ENCODE assay signal across 8 mouse cellular contexts in the genomic region with DNA sequence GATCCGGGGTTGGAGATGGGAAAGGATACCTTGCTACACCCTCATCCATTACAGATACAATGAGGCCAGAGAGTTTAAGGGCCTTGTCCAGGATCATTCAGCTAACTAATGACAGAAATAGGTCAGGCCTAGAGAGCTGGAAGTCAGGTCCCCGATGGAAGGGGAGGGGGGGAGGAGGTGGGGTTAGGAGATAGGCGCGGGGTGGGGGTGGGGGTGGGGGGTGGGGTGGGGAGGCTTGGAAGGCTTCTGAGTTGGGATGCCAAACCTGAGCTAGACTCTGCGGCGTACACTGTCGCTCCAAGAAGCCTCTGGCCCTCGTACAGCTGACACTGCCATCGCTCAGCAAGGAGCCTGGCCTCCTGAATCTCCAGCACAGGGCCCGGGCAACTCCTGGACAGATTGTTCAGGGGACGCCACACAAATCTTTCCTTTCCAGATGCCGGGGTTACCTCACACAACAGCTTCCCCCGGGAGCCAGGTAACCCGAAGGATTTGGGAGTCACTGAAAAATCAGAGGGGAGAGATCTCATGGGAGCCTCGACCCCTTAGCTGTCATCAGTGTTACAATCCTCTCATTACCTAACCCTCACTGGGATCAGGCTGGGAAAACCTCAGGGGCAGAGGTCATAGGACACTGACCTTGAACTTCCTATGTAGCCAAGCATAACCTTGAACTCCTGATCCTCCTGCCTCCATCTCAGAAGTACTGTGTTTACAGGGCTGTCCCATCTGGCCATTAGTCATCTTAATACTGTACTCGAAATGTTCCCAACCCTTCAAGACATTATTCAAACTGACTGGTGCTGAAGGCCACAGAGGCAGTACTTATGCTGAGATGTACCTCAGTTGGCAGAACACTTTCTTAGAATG. TPM values are rescaled to one million over a fixed set of nuclear protein-coding genes. Genes with fewer than 3 reads are reported as not detected.
DNase-seq lines count a peak whose midpoint lies in the region; TF ChIP-seq lines count a peak whose summit lies in the region.

No protein-coding gene starts in this region.

- DNase-seq in adrenal gland, adult (ENCODE audit: inconsistent age in 2 of 2, low spot score in 1 of 2): peak; percentile 49 to 74
- no peak for DNase-seq in adrenal gland, adult 18-20 months (ENCODE audit: low spot score in 2 of 2)
- DNase-seq in left cerebral cortex, postnatal 4 days: peak; percentile 21
- DNase-seq in left cerebral cortex, postnatal 36 days (ENCODE audit: low spot score in 2 of 2): no peak
- DNase-seq in limb, embryonic 10.5 days (ENCODE audit: low spot score): no peak
- DNase-seq in left cerebral cortex, adult 18-20 months (ENCODE audit: low spot score in 2 of 2): no peak
- no peak for DNase-seq in yolk sac, embryonic 10.5 days (ENCODE audit: low spot score)

- H3K9me3 ChIP-seq in limb, embryonic 10.5 days (replicated peaks): no peaks in the 10 kb centered on the region

- WGBS in limb, embryonic 10.5 days: 37% methylated on average over 15 of the region's 16 CpGs
- WGBS in small intestine, adult 2 months: 64% methylated on average over 16 of the region's 16 CpGs

- TF ChIP-seq POLR2A in small intestine, adult 2 months (IDR thresholded peaks at IDR 0.05; ENCODE audit: low read depth, low read length): no peak

- H3K36me3 ChIP-seq in limb, embryonic 10.5 days: no peaks in the 10 kb centered on the region
- no peaks in the 10 kb centered on the region for H3K36me3 ChIP-seq in small intestine, adult 2 months (ENCODE audit: control insufficient read depth, insufficient read depth, low read length)

- intact Hi-C loops in left cerebral cortex, postnatal 4 days (cut with DNase I): loop anchor here (5.0 kb wide), 1 partner anchor 43 kb away; the partner anchor contains the start of gene Gpr162
- intact Hi-C loops in left cerebral cortex, postnatal 36 days (cut with DNase I): loop anchor here (1.0 kb wide), 3 partner anchors 12 to 45 kb away; partner anchors contain the start of gene Mlf2

- peak overlapping the region; percentile 98 for H3K27ac ChIP-seq in limb, embryonic 10.5 days
- peak overlapping the region; percentile 73 for H3K27ac ChIP-seq in small intestine, adult 2 months (ENCODE audit: insufficient read depth, low read depth, low read length)

- no peak for TF ChIP-seq CTCF in small intestine, adult 2 months (IDR thresholded peaks at IDR 0.05; ENCODE audit: extremely low read depth, insufficient read length, insufficient replicate concordance, low read depth, low read length)

- peaks cover 32% of the 10 kb centered on the region for H3K4me1 ChIP-seq in limb, embryonic 10.5 days
- H3K4me1 ChIP-seq in small intestine, adult 2 months (ENCODE audit: control insufficient read depth, insufficient read depth, insufficient read length, low read length): peaks cover 8% of the 10 kb centered on the region

- peaks cover 23% of the 10 kb centered on the region for H3K27me3 ChIP-seq in limb, embryonic 10.5 days (ENCODE audit: low read depth, poor library complexity, severe bottlenecking)
- H3K27me3 ChIP-seq in small intestine, adult 2 months (ENCODE audit: control insufficient read depth, insufficient read depth, low read length): no peaks in the 10 kb centered on the region

- peak overlapping the region; percentile 65 for H3K4me3 ChIP-seq in limb, embryonic 10.5 days
- H3K4me3 ChIP-seq in small intestine, adult 2 months (ENCODE audit: low read depth, low read length): no peak overlapping the region

RNA-seq across cellular contexts. Expression of gene Lag3, which starts 6.3 kb away (rescaled TPM):
- total RNA-seq in adrenal gland, adult 18-20 months (2021): 1 to 10 TPM; 1.4 to 2.6 TPM
- total RNA-seq in left cerebral cortex, postnatal 4 days (2021): 1 to 10 TPM; 1.7 to 2.3 TPM
- total RNA-seq in left cerebral cortex, postnatal 36 days (2021): 1 to 10 TPM; 2.7 to 3.1 TPM
- polyA plus RNA-seq in limb, embryonic 10.5 days (2016; fragmentation: Nextera tagmentation; extraction: Ambion mirVana): 0.88 and 1.6 TPM in 2 replicates
- polyA plus RNA-seq in small intestine, adult 2 months (2012; rRNA removed): 4.5 and 7.0 TPM in 2 replicates
- 1 to 10 TPM; 2.6 to 3.2 TPM for total RNA-seq in left cerebral cortex, adult 18-20 months (2021)

RNA-seq across cellular contexts. Expression of gene Ptms, which starts 14.7 kb away (rescaled TPM):
- total RNA-seq in adrenal gland, adult 18-20 months (2021): 100 to 1,000 TPM; 770 to 874 TPM
- 1,000 to 10,000 TPM; 1,603 to 1,633 TPM for total RNA-seq in left cerebral cortex, postnatal 4 days (2021)
- total RNA-seq in left cerebral cortex, postnatal 36 days (2021): 1,000 to 10,000 TPM in 1 of 2 experiments, 100 to 1,000 TPM in 1; 913 to 1,047 TPM
- 144 and 208 TPM in 2 replicates for polyA plus RNA-seq in limb, embryonic 10.5 days (2016; fragmentation: Nextera tagmentation; extraction: Ambion mirVana)
- 683 and 1,784 TPM in 2 replicates for polyA plus RNA-seq in small intestine, adult 2 months (2012; rRNA removed)
- total RNA-seq in left cerebral cortex, adult 18-20 months (2021): 100 to 1,000 TPM; 895 to 902 TPM

RNA-seq across cellular contexts. Expression of gene Cd4, which starts 17.2 kb away (rescaled TPM):
- 1 to 10 TPM in 1 of 2 experiments, under 1 TPM in 1; 0.36 to 1.8 TPM for total RNA-seq in adrenal gland, adult 18-20 months (2021)
- total RNA-seq in left cerebral cortex, postnatal 4 days (2021): 1 to 10 TPM in 1 of 2 experiments, under 1 TPM in 1; 0.52 to 1.2 TPM
- total RNA-seq in left cerebral cortex, postnatal 36 days (2021): 1 to 10 TPM; 5.4 to 5.8 TPM
- polyA plus RNA-seq in limb, embryonic 10.5 days (2016; fragmentation: Nextera tagmentation; extraction: Ambion mirVana): not detected in 2 replicates
- 3.7 and 5.8 TPM in 2 replicates for polyA plus RNA-seq in small intestine, adult 2 months (2012; rRNA removed)
- 1 to 10 TPM; 4.2 to 8.6 TPM for total RNA-seq in left cerebral cortex, adult 18-20 months (2021)

RNA-seq across cellular contexts. Expression of gene Mlf2, which starts 26.0 kb away (rescaled TPM):
- 100 to 1,000 TPM; 298 to 321 TPM for total RNA-seq in adrenal gland, adult 18-20 months (2021)
- total RNA-seq in left cerebral cortex, postnatal 4 days (2021): 100 to 1,000 TPM; 467 to 469 TPM
- 100 to 1,000 TPM; 606 to 697 TPM for total RNA-seq in left cerebral cortex, postnatal 36 days (2021)
- 428 and 433 TPM in 2 replicates for polyA plus RNA-seq in limb, embryonic 10.5 days (2016; fragmentation: Nextera tagmentation; extraction: Ambion mirVana)
- 212 and 412 TPM in 2 replicates for polyA plus RNA-seq in small intestine, adult 2 months (2012; rRNA removed)
- total RNA-seq in left cerebral cortex, adult 18-20 months (2021): 100 to 1,000 TPM; 626 to 639 TPM

RNA-seq across cellular contexts. Expression of gene Gpr162, which starts 41.4 kb away (rescaled TPM):
- 1 to 10 TPM in 1 of 2 experiments, under 1 TPM in 1; 0.76 to 1.8 TPM for total RNA-seq in adrenal gland, adult 18-20 months (2021)
- total RNA-seq in left cerebral cortex, postnatal 4 days (2021): 100 to 1,000 TPM; 145 to 164 TPM
- total RNA-seq in left cerebral cortex, postnatal 36 days (2021): 100 to 1,000 TPM; 218 to 235 TPM
- polyA plus RNA-seq in limb, embryonic 10.5 days (2016; fragmentation: Nextera tagmentation; extraction: Ambion mirVana): 0.59 and 1.2 TPM in 2 replicates
- 1.2 and 1.7 TPM in 2 replicates for polyA plus RNA-seq in small intestine, adult 2 months (2012; rRNA removed)
- total RNA-seq in left cerebral cortex, adult 18-20 months (2021): 100 to 1,000 TPM; 212 to 232 TPM

Comparison
In these comparisons a context has a peak if more than half of its experiments do, and no peak if none do; other contexts are left out.
1. DNase-seq: peak in adrenal gland, adult (2 of 2) and left cerebral cortex, postnatal 4 days (single experiment); none in adrenal gland, adult 18-20 months (0 of 2), left cerebral cortex, postnatal 36 days (0 of 2), limb, embryonic 10.5 days (single experiment), left cerebral cortex, adult 18-20 months (0 of 2) and yolk sac, embryonic 10.5 days (single experiment).